Mouse (Mus musculus): ENCODE data around the gene Zfp386. TPM values are rescaled to one million over a fixed set of nuclear protein-coding genes. Genes with fewer than 3 reads are reported as not detected.

The Zfp386 gene
- total RNA-seq, 2 experiments from 2014 or later, result 44.5 to 45.4 TPM

DNA sequence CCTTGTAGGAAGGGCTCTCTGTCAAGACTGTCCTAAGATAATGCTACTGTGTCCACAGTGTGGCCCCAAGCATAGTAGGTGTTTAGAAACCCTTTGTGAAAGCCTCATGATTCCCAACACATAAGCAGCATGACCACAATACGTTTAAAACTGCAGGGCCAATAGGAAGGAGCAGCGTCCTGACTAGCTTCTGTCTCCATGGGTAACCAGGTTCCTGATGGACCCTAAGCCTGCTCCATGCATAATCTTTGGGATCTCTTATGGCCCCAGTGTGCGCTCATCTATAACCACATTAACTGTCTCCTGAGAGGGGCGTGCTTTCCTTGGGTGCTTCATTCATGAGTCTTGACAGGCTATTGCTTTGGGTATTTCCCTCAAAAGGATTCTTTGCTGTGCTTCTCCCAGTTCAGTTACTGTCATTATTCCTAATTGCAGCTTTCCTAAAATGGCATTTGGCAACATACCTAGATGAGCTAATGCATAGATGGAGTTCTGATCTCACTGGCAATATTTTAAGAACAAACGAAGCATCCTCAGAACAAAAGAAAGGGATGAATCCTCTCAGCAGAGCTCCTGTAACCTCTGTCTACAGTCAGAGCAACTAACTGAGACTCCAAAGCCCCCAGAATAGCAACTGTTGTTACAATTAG is 39.6 kb downstream of the Zfp386 start:
- no peak for DNase-seq (ENCODE audit: low spot score in 2 of 2)

DNA sequence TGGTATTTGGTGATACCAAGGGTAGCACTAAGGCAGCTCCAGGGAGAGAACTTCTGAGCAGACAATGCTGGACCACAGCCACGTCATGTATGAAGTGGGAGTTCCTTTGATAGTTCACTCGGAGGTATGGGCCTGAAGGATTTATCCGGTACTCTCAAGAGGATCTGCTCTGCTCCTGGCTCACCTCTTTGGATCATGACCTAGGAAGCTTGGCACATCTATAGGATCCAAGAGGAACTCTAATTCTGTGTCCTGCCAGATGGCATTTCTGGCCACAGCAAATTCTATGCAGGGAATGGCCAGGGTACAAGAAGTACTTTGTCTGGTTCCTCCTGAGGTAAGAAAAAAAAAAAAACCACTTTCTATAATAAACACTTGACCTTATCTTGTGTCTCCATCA is 42.3 kb downstream of the Zfp386 start:
- DNase-seq (ENCODE audit: low spot score in 2 of 2), result no peak

DNA sequence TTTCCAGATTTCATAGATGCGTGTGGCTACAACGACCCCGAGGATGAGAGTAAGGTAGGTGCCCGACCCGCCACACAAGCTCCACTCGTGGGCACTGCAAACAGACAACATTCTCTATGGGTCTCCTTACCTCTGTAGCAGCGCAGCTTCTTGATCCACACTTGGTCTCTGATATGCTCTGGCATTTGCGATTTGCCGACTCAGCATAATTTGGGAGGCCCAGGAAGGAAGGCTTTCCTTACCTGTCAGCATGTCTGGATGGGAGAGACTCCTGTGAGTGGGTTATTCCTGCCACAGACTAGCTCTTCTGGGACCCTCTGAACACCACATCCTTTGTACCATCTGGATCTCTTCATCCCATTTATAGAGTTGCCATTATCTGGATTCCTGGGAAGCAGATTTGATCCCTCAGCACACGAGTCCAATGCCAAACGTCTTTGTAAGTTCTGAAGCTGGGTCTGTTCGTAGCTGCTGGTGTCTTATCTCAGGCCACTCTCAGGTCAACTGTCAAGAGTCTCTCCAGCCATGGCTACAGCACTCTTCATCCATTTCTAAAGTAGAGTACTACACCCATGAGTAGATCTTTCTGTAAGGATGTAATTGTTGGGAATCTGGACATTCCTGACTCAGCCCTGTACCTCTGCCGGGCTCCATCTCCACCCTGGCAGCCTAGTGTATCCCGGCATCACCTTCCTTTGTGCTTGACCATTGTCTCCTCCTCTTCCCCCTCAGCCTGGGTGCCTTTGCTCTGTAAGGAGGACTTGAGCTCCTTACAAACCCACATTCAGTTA is 47.4 kb downstream of the Zfp386 start:
- no peak for DNase-seq (ENCODE audit: low spot score in 2 of 2)

DNA sequence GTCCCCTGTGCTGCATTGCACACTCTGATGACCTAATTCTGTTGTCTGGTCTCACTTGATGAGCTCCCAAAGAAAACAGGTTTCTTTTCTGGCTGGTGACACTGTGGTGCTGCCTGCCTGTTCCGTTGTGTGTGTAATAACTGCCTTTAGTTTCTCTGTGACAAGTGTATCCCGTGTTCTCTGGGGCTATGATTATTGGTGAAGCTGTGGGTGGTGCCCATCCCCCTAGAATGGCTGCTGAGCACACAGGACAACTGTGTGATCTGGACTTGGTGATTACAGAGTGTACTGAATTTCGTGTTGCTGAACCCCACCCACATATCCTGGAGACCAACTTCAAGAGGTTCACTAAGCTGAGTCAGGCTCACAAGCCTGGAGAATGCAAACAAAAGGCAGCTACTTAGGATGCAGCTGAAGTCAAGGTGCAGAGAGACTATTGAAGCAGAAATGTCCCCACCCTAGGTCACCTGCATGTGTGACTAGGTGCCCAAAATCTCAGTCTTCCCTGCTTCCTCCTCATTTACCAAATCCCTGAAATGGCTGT is 48.9 kb downstream of the Zfp386 start:
- no peak for DNase-seq (ENCODE audit: low spot score in 2 of 2)

DNA sequence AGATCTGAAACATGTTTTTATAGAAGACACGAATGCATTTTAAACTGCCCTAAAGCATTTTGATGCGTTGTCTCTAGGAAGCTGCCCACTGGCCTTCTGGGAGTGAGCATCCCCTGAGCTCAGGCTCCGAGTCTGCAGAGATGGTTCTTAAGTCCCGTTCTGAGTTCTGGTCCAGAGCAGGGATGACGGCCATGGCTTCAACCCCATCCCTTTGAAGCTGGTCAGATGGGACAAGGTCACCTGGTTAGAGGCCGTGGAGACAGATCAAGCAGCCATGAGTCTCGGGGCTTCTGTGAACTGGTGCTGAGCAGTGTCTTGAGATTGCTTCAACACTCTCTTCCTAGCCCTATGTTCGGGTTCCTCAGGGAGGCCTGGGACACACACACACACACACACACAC is 49.6 kb downstream of the Zfp386 start:
- DNase-seq (ENCODE audit: low spot score in 2 of 2), result no peak

DNA sequence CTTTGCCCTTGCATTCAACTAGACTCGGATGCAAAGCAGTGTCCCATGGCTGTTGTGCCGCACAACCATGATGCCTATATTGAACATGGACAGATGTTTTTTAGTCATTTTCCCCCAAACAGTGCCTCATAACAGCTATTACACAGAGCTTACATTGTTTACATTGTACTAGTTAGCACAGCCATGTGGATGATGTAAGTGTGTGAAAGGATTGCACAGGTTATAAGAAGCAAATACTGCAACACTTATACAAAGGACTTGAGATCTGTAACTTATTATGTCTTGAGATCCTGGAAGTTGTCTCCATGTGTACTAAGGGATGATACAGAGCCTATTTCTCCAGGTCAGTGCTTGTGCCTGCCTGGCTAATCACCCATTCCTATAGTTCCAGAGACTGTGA is 54.4 kb downstream of the Zfp386 start:
- no peak for DNase-seq (ENCODE audit: low spot score in 2 of 2)

DNA sequence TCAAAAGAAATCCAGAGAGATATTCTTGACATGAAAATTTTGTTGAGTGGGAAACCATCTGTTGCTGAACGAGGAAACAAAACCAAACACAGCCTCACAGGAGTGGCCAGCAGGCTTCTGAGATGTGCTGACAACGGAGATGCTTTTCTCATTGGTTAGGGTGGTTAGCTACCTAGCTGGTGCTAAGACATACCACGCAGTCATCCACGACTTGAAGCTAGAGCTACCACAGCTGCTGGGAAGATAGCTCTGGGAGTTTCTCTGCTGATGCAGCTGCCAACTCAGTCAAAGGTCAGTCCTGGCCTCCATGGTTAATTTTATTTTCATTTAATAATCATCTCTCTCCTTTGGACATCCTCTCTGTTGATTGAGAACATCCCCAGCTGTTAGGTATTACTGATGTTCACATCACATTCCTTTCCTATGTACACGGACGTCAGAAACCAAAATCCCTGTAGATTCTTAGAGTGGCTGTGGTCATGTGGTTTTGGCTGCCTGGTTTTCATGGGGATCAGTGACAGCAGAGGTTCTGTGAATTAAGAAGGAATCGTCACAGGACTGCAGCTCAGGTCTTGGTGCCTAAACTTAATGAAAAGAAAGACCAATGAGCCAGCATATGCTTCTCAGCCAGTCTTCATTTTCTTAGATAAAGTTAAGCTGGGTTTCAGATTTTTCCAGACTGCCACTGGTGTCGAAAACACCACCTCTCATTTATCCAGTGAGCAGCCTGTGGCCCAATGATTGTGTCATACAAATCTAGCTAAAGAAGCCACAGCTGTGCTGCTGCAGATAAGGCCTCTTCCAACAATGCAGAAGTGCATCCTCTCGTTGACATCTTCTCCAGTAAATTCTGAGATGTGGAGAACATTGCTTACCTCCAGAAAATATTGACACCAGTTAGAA is 62.2 kb downstream of the Zfp386 start:
- no peak for DNase-seq (ENCODE audit: low spot score in 2 of 2)

DNA sequence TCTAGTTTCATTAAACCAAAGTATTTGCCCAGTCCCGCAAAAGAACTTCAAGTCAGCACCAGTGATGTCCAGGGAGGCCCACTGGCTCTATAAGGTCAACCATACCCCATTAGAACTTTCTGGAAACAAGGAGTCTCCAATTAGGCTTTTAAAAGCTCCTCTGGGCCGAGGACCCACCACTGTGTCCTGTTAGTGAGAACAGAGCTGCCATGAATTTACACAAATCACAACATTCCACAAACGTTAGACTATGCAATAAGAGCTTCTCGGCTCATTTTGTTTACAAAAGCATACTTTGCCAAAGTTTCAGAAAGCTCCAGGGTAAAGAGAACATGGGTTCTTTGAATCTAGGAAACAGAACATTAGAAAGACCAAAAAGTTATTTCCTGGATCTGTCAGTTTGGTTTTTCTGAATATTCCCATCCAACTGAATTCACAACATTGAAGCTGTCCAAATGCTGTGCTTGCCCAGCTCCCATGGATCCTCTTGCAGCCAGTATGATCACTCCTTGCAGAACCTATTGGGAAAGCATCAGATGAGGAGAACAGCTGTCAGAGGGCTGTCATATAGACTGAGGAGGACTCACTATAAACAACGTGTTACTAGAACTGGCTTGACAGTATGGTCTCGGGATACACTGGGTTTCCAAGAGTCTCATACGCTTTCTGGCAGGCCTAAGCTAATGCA is 63.6 kb downstream of the Zfp386 start:
- DNase-seq (ENCODE audit: low spot score in 2 of 2), result no peak

Other genes starting within 250 kb of the Zfp386 start
- 1 to 10 TPM; 1.4 to 1.9 TPM for gene Vipr2, start 30.0 kb downstream of the Zfp386 start, total RNA-seq (2021)
- gene Wdr60, start 215.3 kb downstream of the Zfp386 start, total RNA-seq (2021), result 10 to 100 TPM; 12.6 to 15.6 TPM
- gene Gm11027, start 227.7 kb downstream of the Zfp386 start, total RNA-seq (2021), result not detected
- gene Esyt2, start 233.5 kb downstream of the Zfp386 start, total RNA-seq (2021), result 10 to 100 TPM; 63.2 to 67.0 TPM

All from layer of hippocampus, postnatal 10 days (tissue).